Mouse (Mus musculus): Measurements from ENCODE around the gene Slc5a10. TPM values are rescaled to one million over a fixed set of nuclear protein-coding genes. Genes with fewer than 3 reads are reported as not detected.
A peak's percentile ranks its signal among the peaks of the same experiment; 100 is the strongest.
"Not testable (repeated sequence)": the region's sequence is repeated elsewhere in the genome, so short reads cannot be mapped to it uniquely, and the experiment has no call there.

Slc5a10 gene
- total RNA-seq, 2 experiments from 2014 or later: not detected

DNA sequence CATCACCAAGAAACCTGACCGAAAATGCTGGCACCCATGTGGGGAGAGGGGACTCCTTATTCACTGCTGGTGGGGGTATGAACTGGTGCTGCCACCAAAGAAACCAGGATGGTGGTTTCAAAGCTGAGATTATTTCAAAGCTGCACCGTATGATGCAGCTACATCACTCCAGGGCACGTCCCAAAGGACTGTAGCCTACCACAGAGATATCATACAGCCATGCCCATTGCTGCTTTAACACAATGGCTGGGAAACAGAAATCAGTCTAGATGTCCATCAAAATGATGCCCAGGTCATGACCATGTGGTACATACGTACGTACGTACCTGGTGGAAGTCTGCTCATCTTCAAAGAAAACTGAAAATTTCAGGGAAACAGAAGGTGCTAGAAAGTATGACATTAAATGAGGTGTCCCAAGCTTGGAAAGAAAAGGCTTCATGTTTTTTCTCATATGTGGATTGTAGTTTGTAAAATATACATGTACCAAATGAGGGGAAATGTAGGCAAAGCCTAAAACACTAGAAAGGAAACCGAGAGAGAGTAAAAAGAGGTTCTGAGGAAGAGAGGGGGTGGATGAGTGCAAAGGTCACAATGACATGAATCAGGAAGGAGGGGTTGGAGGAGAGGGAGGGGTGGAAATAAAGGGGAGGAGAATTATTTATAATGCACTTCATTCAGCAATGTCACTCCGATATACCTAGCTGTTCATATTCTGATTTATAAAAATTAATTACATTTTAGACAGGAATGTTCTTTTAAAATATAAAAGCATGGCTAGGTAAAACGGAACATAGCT, 70.0 kb downstream of the Slc5a10 start:
- no peak for ATAC-seq (replicated peaks; ENCODE audit: poor library complexity)

DNA sequence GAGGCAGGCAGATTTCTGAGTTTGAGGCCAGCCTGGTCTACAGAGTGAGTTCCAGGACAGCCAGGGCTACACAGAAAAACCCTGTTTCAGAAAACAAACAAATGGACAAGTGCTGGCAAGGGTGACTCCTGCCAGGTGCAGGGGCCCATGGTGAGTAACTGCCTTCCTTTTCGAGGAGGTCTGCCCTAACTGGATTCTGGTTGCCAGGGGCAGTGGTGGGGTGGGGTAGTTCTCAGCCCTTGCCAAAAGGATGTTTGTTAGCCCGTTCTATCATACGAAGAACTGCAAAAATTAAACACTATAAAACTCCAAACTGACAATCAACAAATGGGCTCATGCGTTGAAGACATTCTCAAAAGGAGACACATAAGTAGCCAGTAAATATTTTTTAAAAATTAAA, 71.0 kb downstream of the Slc5a10 start:
- ATAC-seq (replicated peaks; ENCODE audit: poor library complexity): no peak

DNA sequence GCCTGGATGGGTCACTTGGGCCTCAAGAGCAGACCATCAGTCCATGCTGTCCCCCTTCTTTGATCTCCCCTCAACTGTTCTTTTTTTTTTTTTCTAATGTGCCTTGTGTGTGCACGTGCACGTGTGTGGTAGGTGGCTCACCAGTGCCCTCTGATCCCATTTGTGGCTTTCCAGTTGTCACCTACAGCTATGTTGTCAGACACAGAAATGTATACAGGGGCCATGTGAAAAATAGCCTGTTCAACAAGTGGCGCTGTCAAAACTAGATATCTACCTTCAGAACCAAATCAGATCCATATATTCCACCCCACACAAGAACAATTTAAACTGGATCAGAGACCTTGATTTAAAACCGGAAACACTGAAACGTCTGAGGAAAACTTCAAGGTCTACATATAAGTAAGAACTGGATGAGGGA, 71.5 kb downstream of the Slc5a10 start:
- no peak for ATAC-seq (replicated peaks; ENCODE audit: poor library complexity)

DNA sequence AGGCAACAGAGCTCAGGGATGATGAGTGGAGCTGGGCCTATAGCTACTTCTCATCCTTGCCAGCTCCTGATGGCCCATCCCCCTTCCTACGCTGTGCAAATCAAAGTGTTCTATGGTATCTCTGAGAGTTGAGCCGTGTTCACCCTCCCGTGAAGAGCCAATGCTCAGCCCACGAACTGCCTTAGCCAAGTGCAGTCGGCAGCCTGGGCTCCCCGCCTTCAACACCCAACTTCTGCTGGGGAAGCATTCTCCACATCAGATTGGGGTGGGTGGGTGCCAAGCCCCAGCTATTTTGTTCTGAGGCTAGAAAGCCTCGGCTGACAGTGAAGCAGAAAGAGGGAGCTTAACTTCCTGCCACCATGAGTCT, 71.9 kb downstream of the Slc5a10 start:
- ATAC-seq (replicated peaks; ENCODE audit: poor library complexity): no peak

DNA sequence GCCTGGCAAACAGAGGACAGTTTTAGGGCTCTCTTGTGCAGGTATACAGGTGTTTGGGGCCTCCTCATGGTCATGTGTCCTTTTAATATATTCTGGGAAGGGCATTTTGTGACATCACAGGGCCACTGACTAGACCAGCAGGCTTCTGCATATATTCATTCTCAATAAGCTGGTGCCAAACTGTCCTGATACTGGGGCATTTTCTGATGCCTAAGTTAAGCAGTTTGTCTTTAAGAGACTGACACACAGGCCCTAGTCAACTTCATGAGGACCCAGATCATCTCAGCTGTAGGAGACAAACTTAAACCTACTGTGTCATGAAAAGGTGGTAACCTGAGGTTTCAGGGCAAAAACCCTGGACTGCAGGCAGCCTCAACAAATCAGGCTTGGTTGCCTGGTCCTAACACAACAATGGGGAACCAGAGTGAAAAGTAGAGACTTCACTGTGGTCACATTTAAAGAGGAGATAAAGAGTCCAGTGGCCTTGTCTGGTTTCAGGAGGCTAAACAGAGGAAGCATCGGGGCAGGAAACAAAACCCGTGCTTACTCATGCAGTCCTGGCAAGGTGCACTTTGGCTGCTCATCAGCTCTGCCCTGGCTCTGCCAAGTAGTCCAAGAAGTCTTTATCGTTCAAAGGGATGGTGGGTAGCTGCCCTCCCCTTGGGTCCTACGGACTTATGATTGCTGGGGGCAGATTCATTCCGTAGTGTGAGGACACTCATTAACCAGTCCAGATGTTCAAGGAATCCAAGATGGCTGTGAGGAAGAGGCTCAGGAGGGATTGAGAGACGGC, 72.5 kb downstream of the Slc5a10 start:
- peak; percentile 23; the same call in 1 of the 2 replicates for ATAC-seq (replicated peaks; ENCODE audit: poor library complexity)

DNA sequence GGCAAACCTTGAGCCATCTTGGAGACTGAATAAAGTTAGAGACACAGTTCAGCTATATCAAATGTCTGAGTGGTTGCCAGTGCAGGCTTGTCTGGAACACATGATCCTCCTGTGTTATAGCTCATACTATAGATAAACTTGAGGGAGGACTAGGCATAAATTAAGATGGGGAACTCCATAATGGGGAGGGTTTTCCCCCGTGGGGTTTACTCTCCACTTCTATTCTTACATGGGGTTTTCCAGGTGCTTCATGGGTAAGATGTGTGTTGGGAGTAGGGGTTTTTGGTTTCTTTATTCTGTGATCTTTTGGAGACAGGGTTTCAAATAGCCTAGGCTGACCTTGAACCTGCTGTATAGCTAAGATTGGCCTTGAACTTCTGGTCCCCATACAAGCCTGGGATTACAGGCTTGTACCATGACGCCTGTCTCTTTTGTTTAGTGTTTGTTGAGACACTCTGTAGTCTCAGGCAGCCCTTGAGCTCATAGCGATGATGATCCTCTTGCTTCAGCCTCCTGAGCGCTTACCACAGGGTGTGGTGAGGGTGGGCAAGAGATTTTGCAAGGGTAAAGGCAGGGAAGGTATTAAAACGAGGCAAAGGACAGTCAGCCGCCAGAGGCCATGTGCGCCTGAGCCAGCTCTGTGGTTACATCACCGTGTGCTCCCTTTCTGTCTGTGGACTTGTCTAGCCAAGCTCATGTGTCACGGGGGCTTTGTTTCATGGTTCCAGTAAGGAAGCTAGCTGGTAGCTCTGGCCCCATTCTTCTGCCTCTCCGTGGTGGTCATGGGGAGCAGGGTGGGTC, 73.3 kb downstream of the Slc5a10 start:
- no peak for ATAC-seq (replicated peaks; ENCODE audit: poor library complexity)

DNA sequence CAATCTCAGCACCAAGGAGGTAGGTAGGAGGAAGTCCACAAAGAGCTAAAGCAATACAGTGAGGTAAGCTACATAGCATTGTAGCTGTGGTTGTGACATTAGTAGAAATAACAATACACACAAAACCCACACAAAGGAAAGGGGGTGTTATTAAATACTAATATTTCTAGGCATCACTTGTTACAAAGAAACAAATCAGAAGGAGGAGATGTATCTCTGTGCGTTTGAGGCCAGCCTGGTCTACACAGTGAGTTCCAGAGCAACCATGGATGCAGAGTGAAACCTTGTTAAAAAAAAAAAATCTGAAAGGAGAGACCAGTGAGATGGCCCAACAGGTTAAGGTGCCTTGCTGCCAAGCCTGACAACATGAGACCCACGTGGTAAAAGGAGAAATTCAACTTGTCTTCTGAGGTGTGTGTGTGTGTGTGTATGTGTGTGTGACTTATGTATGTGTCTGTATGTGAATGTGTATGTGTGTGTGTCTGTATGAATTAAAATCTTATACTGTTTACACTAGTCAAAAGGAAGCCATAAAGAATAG, 74.1 kb downstream of the Slc5a10 start:
- no peak for ATAC-seq (replicated peaks; ENCODE audit: poor library complexity)

DNA sequence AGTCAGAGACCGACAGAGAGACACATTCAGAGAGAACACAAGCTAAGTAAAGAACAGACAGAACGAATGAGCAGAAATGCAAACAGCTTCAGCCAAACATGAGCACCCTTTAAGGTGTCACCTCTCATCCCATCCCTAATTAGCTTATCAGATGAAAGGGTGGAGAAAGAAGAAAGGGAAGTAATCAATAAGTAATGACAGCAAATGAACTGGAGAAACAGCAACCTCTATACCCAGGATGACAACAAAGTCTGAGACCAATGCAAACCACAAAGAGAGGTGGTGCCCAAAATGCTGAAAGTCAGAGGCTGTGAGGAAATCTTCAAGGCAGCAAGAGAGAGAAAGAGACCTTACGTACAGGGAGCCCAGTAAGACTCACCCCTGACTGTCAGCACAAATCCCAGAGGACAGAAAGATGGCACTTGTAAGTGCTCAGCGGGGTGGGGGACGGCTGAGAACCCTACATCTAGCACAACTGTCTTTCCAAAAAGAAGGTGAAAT, 75.2 kb downstream of the Slc5a10 start:
- no peak for ATAC-seq (replicated peaks; ENCODE audit: poor library complexity)

DNA sequence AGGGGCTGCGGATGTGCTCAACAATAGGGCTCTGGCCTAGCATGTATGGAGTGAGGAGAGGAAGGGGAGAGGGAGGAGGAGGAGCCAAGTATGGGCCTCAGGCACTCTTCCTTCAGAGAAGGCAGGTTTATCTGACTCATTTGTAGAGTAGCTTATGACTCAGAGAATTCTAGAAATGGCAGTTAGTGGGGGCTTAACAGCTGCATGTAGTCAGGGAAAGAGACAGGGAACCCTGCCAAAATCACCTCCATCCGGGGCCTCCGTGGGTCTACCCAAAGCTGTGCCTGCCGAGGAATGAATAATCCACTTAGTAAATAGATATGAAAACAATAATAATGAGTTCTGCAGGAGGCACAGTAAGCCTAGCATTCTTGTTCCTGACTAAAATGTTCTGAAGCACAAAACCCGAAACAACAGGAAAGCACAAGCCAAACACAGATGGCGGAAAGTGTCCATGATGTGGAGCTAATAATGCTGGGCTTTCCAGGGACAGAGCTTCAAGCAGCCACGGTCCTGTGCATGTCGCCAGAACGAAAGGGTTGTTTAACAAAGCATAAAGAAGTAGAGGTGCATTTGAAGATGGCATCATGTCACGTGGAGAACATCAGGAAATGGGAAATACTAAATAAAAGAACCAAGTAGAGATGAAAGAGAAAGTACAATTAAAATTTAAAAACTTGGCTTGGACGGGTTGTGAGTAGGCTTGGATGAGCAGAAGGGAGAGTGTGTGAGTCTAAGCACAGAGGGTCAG, 75.9 kb downstream of the Slc5a10 start:
- no peak for ATAC-seq (replicated peaks; ENCODE audit: poor library complexity)

DNA sequence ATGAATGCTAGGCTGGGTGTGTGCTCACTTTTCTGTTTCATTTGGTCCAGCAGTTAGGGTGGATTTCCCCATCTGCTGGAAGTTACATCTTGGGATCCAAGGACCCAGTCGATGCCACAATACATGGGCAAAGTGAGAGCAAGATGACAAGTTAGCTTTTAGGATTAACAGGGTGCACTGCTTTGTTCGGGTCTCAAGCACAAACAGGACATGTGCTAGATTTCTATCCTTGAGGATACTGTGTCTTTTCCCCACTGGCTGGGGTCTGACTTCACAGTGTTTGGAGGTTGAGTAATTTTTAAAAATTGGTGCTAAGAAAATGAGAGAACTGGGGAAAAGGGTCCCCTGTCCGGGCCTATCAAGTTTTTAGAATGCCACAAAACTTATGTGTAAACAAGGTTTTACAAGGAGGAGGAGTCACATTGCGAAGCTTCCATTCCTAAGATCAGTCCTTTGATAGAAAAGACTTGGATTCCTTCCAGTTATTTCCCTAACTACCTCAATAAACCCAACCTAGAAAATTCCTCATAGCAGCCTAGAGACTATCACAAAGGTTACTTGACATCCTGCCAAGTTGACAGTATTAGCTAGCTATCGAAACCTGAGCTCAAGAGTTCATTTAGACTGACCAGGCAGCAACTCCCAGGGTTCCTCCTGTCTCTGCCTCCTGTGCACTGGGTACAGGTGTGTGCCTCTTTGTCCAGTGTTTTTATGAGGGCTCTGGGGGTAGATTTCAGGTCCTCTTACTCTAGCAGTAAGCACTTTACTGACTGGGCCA, 77.3 kb downstream of the Slc5a10 start:
- no peak for ATAC-seq (replicated peaks; ENCODE audit: poor library complexity)

DNA sequence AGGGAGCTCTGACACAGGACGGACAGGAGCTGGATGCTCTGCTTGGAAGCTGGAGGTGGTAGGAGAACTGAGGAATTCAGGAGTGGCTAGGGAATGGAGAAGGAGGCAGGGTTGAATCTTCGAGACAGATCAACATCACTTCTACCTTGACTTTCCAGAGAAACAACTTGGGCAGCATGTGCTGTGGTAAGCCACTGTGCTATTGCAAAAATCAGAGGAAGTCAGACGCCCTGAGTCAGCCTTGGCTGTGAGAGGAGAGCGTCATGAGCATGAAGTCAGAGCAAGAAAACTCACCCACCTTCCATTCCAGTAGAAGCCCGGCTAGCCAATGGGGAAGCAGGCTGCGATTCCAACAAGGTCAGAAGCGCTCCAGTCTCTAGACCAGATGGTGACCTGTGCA, 78.5 kb downstream of the Slc5a10 start:
- no peak for ATAC-seq (replicated peaks; ENCODE audit: poor library complexity)

DNA sequence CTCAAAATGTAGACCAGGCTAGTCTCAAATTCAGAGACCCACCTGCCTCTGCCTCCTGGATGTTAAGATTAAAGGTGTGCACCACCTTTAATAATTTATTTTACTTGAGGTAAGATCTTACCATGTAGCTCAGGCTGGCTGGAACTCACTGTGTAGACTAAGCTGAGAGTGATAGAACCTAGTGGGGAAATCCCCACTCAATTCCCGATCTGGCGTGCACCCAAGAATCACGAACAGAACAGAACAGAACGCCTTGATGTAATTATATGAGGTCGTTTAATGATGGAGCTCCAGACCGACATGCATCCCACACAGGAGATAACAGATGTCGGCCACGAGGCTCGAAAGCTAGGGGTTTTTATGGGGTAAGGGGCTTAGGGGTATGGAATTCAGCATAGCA, 80.0 kb downstream of the Slc5a10 start:
- ATAC-seq (replicated peaks; ENCODE audit: poor library complexity): not testable (repeated sequence)

DNA sequence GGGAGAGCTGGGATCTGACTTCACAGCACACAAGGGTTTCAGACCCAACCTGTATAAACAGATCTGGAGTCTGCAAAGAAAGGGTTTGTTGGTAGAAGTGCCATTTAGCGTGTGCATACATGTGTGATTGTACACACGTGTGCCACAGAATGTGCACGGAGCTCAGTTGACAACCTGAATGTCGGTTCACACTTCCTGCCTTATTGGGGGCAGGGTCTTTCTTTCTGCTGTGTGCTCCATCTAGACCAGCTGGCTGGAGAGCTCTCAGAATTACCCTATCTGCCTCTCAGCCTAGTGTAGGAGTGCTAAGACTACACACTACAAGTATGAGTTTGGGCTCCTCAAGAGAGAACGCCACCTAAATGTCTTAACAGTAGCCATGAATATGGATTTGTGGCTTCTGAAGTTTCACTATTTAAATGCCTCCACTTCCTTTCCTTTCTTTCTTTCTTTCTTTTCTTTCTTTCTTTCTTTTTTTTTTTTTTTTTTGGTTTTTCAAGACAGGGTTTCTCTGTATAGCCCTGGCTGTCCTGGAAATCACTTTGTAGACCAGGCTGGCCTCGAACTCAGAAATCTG, 80.9 kb downstream of the Slc5a10 start:
- no peak for ATAC-seq (replicated peaks; ENCODE audit: poor library complexity)

DNA sequence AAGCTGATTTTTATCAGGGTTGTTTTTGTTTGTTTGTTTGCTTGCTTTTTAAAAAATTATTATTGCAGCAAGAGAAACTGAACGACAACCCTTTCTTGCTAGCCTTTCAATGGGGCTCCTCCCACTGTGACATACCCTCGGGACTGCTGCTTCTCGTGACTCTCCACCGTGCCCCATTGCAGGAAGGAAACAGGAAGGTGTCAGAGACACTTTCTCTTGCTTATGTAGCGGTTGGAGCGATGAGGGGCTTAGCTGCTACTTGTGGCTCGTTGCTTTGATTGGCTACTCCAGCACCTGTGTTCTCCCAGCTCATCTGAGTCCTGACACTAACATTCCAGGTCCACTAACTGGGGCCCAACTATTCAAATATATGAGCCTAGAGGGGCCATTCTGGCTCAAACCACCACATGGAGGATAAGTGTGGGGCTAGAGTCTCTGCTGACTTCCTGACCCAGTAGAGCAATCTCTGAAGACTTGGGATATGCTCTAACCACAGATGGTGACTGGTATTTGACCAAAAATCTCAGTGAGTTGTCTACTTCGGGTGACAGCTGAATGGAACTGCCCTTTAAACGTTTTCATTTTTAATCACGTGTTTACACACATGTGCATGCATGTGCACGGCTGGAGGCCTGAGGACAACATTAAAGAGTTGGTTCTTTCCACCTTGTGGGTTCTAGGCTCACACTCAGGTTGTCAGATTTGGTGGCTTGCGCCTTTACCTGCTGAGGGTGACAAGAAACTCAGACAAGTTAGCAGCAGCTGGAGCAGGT, 81.7 kb downstream of the Slc5a10 start:
- no peak for ATAC-seq (replicated peaks; ENCODE audit: poor library complexity)

DNA sequence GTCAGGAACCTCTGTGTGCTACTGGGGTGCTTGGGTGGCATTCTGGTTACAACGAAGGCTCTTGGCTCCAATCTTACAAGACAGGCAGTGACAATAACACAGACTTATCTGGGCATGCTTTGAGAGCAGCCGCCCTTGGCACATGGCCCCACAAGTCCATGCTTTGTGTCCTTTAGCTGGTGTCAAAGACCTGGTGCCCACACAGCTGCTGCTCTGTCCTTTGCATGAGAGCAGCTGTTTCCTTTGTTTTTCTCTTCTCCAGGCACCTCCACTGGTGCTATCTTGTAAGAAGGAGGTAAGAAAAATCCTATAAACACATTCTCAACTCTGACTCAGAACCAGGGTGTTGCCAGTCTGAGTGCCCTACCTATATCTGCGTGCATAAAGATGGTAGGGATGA, 82.8 kb downstream of the Slc5a10 start:
- no peak for ATAC-seq (replicated peaks; ENCODE audit: poor library complexity)

DNA sequence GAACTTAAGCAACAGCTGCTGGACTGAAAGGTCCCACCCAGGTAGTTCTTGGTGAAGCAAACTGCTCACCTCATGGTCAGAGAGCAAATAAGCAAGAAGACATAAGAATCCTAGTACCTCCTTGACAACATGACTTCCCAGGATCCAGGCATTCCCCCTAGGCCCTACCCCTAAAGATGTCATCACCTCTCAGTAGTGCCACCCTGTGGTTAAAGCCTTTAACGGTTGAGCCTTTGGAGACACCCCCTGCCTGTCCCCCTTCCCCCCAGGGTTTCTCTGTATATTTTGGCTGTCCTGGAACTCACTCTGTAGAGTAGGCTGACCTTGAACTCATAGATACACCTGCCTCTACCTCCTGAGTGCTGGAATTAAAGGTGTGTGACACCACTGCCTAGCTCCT, 83.2 kb downstream of the Slc5a10 start:
- ATAC-seq (replicated peaks; ENCODE audit: poor library complexity): no peak

DNA sequence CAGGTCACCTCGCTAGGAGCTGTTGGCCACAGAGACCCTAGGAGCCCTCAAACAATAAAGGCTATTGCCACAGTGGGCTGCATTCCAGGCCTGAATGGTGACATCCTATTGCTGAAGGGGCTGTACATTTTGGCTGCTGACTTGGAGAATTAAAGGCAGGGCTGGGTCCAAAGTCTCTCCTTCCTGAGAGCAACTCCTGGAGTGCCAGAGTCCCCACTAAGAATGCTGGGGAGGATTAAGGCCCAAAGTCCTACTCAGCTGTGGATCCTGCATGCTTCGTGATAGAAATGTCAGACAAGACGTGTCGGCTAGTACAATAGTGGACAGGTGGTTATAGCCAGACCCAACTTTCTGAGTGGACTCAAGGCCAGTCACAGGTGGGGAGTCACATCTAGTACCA, 84.3 kb downstream of the Slc5a10 start:
- not testable (repeated sequence) for ATAC-seq (replicated peaks; ENCODE audit: poor library complexity)

DNA sequence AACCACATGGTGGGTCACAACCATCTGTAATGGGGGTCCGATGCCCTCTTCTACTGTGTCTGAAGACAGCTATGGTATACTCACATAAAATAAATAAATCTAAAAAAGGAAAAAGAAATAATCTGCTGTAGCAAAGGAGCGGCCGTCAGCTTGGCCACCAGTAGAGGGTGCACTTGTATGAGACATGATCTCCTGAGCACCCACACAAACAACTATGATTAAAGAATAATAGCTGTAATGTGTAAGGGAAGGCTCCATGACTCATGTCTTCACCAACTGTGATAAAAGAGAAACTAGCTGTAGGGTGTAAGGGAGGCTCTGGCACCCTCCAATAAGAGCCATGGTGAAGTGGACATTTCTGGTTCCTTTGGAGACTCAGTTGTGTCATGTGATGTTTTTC, 91.0 kb downstream of the Slc5a10 start:
- ATAC-seq (replicated peaks; ENCODE audit: poor library complexity): no peak

Measured in megakaryocyte progenitor cell, adult 5-6 weeks (primary cell).